9 mouse cellular contexts compared by ENCODE assay signal in genomic region chr4:128428303-128429107, GRCm38 (mm10).
DNase-seq lines count a peak whose midpoint lies in the region; ATAC-seq and TF ChIP-seq lines count a peak whose summit lies in the region.
"Had no signal": no experiment of that assay in that cellular context is flagged by ENCODE, and none has a peak within 500 bp of the region (broad histone marks: within the 10 kb centered on the region; RNA-seq: fewer than 3 reads in every experiment).

No protein-coding gene starts in this region.

- no peak overlapping the region for H3K4me3 ChIP-seq in forebrain, embryonic 12.5 days (replicated peaks)
- H3K4me3 ChIP-seq in hindbrain, embryonic 10.5 days, result no peak overlapping the region
- no peak overlapping the region for H3K4me3 ChIP-seq in neural tube, embryonic 13.5 days
- no peak overlapping the region for H3K4me3 ChIP-seq in liver, postnatal 0 days (ENCODE audit: low read depth, low read length)
- H3K4me3 ChIP-seq: erythroblast, embryonic 14.5 days; stomach, embryonic 15.5 days had no signal

- H3K4me1 ChIP-seq in forebrain, embryonic 12.5 days, result peaks cover 19% of the 10 kb centered on the region
- peaks cover 31% of the 10 kb centered on the region for H3K4me1 ChIP-seq in hindbrain, embryonic 10.5 days (replicated peaks)
- peaks cover 35% of the 10 kb centered on the region for H3K4me1 ChIP-seq in neural tube, embryonic 13.5 days (replicated peaks)
- no peaks in the 10 kb centered on the region for H3K4me1 ChIP-seq in liver, postnatal 0 days (ENCODE audit: insufficient read depth)
- H3K4me1 ChIP-seq: stomach, embryonic 15.5 days had no signal

- TF ChIP-seq CTCF in liver, postnatal 0 days (IDR thresholded peaks at IDR 0.05; ENCODE audit: low read depth), result no peak

- 0 out of 2 replicates have a peak, but pooled peaks cover 4% of the 10 kb centered on the region for H3K27me3 ChIP-seq in forebrain, embryonic 12.5 days
- peaks cover 4% of the 10 kb centered on the region; the same call in 1 of the 2 replicates for H3K27me3 ChIP-seq in hindbrain, embryonic 10.5 days (ENCODE audit: insufficient read depth, poor library complexity, severe bottlenecking)
- H3K27me3 ChIP-seq in neural tube, embryonic 13.5 days, result no peaks in the 10 kb centered on the region
- H3K27me3 ChIP-seq in liver, postnatal 0 days (ENCODE audit: insufficient read depth, low read length), result no peaks in the 10 kb centered on the region
- H3K27me3 ChIP-seq: stomach, embryonic 15.5 days had no signal

- H3K36me3 ChIP-seq in forebrain, embryonic 12.5 days (replicated peaks), result no peaks in the 10 kb centered on the region
- no peaks in the 10 kb centered on the region for H3K36me3 ChIP-seq in hindbrain, embryonic 10.5 days
- 0 out of 2 replicates have a peak, but pooled peaks cover 9% of the 10 kb centered on the region for H3K36me3 ChIP-seq in neural tube, embryonic 13.5 days
- no peaks in the 10 kb centered on the region for H3K36me3 ChIP-seq in liver, postnatal 0 days (replicated peaks; ENCODE audit: insufficient read depth, low read length)
- H3K36me3 ChIP-seq: stomach, embryonic 15.5 days had no signal

- peak; percentile 67 for DNase-seq in adrenal gland, postnatal 10 days
- DNase-seq in hindbrain, embryonic 10.5 days (ENCODE audit: low spot score), result peak; percentile 45
- DNase-seq in left cerebral cortex, postnatal 25 days (ENCODE audit: low spot score in 2 of 2), result peak; percentile 51 to 86
- no peak for DNase-seq in spleen, postnatal 4 days (ENCODE audit: low spot score in 2 of 2)
- DNase-seq in liver, postnatal 0 days, result no peak

- peak; percentile 61 for ATAC-seq in forebrain, embryonic 12.5 days (ENCODE audit: low FRiP score)
- ATAC-seq in neural tube, embryonic 13.5 days (ENCODE audit: low read depth), result peak; percentile 66
- ATAC-seq in liver, postnatal 0 days, result no peak

- H3K4me2 ChIP-seq in forebrain, embryonic 12.5 days, result peak overlapping the region; percentile 13; the same call in 1 of the 2 replicates
- H3K4me2 ChIP-seq in neural tube, embryonic 13.5 days, result peak overlapping the region; percentile 0
- no peak overlapping the region for H3K4me2 ChIP-seq in liver, postnatal 0 days (ENCODE audit: low read depth, low read length)
- H3K4me2 ChIP-seq: stomach, embryonic 15.5 days had no signal

- WGBS in forebrain, embryonic 12.5 days, result 38% methylated on average over 18 of the region's 18 CpGs
- WGBS in hindbrain, embryonic 10.5 days, result 62% methylated on average over 18 of the region's 18 CpGs
- 43% methylated on average over 18 of the region's 18 CpGs for WGBS in neural tube, embryonic 13.5 days
- WGBS in liver, postnatal 0 days (ENCODE audit: insufficient replicate concordance), result 65% methylated on average over 18 of the region's 18 CpGs

- H3K9me3 ChIP-seq in forebrain, embryonic 12.5 days, result no peaks in the 10 kb centered on the region
- H3K9me3 ChIP-seq in hindbrain, embryonic 10.5 days, result no peaks in the 10 kb centered on the region
- H3K9me3 ChIP-seq in neural tube, embryonic 13.5 days, result no peaks in the 10 kb centered on the region
- peaks cover 8% of the 10 kb centered on the region for H3K9me3 ChIP-seq in liver, postnatal 0 days (ENCODE audit: low read length)
- H3K9me3 ChIP-seq: stomach, embryonic 15.5 days had no signal

- intact Hi-C loops in left cerebral cortex, postnatal 25 days (cut with DNase I), result no loop called here

- no peak overlapping the region for H3K9ac ChIP-seq in forebrain, embryonic 12.5 days
- no peak overlapping the region for H3K9ac ChIP-seq in neural tube, embryonic 13.5 days
- no peak overlapping the region for H3K9ac ChIP-seq in liver, postnatal 0 days (replicated peaks)
- H3K9ac ChIP-seq: stomach, embryonic 15.5 days had no signal

- TF ChIP-seq EP300 in liver, postnatal 0 days (IDR thresholded peaks at IDR 0.05; ENCODE audit: low read depth), result no peak

- 0 out of 2 replicates have a peak overlapping the region, but pooled peaks have one; percentile 25 for H3K27ac ChIP-seq in forebrain, embryonic 12.5 days
- peak overlapping the region; percentile 73 for H3K27ac ChIP-seq in hindbrain, embryonic 10.5 days
- H3K27ac ChIP-seq in neural tube, embryonic 13.5 days (replicated peaks), result peak overlapping the region; percentile 70
- H3K27ac ChIP-seq in liver, postnatal 0 days (ENCODE audit: low read depth), result no peak overlapping the region
- H3K27ac ChIP-seq: stomach, embryonic 15.5 days had no signal

Comparison
In these comparisons a context has a peak if more than half of its experiments do, and no peak if none do; other contexts are left out.
1. DNase-seq: peak in adrenal gland, postnatal 10 days (single experiment), hindbrain, embryonic 10.5 days (single experiment) and left cerebral cortex, postnatal 25 days (2 of 2); none in spleen, postnatal 4 days (0 of 2) and liver, postnatal 0 days (single experiment).